Mouse (Mus musculus): ENCODE measurements around the gene Boc. TPM values are rescaled to one million over a fixed set of nuclear protein-coding genes. Genes with fewer than 3 reads are reported as not detected.

Gene Boc
- polyA plus RNA-seq, 3 experiments from 2014 or later: 0.20 to 0.42 (median 0.41) TPM

DNA sequence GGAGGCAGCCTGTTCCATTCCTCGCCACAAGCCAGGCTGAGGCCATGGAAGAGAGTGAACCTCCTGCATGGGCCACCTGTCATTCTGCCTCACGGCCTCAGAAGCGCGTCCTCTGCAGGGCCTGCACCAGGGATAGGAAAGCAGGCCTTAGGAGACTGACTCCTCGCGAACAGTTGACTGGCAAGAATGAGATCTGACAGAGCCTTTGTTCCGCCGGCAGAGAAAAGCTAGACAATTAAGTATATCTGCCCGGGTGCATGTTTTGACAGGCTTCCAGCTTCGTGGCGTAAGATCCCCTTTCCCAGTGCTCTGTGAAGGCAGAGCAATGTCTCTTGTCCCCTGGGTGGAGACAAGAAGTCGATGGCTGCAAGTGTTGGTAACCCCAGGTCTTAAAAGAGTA lies 32.0 kb downstream of the Boc start:
- ATAC-seq: no peak

DNA sequence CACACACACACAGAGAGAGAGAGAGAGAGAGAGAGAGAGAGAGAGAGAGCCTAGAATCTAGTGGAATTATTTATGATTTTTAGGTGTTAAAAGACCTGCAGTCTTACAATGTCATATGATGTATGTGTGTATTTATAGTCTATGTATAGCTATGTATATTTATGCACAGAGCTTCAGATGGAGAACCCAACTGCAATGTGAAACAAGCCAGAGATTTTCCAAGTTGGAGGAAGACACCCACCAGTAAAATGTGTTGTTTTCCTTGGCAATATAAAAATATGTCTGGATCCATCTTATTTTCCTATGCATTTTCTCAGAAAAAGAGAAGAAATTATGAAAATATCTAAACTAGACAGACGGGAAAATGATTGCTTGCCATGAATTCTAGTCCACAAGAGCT lies 32.7 kb downstream of the Boc start:
- ATAC-seq: no peak

DNA sequence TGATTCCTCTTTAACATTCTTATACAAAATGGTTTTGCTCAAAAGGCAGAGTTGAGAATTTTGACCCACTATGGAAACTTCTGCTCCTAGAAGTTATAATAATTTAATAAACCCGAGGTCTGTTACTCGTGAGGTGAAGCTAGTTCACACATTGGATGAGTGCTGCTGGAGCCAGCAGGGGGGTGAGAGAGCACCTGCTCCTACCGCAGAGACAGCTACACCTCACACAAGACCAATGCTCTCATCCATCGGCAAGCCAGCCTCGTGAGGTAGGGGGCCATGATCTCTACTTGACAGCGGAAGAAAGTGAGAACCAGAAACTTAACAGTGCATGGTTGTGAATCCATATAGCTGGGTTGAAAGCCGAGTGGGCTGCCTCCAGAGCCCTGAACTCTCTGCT lies 35.1 kb downstream of the Boc start:
- no peak for ATAC-seq

DNA sequence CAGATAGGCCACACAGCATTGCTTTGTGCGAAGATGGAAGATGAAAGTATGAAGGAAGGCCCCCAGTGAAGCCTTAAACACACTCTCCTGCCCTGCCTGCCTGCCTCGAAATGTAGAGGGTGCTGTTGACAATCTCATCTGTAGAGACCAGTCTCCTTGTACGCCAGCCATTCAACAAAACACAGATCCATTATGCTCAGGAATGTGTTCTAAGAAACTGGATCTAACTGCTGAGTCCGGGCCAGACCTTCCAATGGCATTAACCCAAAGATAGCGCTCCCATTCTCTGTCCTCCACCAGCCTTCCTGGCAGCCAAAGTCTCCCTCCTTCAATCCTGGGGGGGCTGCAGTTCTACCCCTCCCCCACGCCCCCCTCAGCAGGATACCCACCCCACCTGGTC lies 42.2 kb downstream of the Boc start:
- ATAC-seq: no peak

DNA sequence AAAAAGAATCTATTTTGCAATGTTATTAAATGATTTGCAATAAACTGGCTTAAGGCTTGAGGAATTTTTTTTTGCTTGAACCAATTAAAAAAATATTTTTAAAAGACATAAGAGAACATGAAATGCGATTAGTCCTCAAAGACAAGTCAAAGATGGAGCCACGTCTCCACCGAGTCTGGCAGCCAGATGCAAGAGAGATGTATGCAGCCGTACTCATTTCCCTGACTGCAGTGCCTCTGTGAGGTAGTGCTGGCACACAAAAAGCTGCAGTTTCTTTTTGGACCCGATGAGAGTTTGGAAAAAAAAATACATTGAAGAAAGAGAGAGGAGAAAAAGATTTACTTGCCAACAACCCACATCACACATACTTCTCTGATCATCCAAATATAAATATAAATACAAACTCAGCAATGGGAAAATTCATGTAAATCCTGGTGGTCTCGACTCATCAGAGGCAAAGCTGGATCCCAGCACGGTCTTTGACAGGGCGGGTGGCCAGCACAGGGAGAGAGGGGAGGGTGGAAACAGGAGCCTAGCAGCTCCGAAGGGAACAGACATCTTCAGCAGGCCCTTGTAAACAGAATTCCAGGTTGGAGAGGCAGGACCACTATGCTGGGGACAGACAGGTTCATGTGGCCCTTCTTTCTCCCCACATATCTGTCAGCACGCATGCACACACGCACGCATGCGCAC lies 48.0 kb downstream of the Boc start:
- no peak for ATAC-seq

DNA sequence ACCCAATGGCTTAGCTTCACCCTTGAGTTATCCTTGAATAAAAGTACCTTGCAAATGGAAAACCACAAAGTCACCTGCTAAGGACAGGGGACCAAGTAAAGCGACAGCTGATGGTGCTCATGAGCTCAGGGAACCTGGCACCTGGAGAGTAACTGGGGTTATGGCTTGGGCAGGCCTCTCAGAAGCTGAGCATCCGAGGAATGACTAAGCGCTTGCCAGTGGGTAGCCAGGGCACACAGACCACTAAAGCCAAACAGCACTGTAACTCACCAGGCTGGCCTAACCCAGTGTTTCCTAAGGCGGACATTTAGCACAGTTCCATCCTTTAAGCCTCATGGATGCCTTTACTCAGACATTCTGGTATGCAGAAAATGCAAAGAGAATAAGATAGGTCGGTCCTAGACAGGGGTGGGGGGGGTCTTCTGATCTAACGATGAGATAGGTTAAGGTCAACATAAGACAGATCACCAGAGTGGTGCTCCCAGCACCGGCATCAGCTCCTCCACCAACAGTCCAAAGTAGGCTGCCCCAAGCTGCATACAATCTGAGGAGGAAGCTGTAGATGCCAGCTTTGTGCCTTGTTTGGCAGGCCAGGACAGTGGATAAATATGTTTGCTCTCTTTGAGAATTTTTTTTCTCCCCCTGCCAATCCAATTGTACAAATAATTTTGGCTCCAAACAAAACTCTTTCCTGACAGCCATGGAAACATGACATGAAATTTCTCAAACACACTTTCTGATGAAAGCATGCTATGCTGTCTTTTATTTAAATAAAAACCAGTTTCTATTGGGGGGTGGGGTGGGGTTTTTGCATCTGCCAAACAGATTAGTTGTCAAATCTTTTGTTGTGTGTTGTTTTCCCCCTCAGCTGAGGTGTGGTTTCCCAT lies 49.0 kb downstream of the Boc start:
- no peak for ATAC-seq

DNA sequence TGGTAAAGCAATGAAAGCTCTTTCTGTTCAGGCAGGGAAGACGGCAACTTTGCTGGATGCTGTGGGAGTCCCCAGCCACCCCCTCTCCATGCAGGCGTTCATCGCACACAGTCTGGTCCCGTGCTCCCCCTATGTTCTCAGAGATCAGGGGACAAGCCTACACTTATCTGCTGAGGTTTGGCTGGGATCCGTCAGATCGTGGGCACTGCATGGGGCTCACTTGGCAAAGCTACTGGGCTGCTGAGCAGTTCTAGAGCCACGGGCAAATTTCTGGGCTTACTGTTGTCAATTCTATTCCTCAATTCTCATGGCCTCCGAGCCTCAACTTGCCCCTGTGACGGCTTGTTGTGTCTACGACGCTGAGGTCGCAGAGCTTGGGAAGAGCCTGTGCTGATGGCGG lies 49.9 kb downstream of the Boc start:
- no peak for ATAC-seq

DNA sequence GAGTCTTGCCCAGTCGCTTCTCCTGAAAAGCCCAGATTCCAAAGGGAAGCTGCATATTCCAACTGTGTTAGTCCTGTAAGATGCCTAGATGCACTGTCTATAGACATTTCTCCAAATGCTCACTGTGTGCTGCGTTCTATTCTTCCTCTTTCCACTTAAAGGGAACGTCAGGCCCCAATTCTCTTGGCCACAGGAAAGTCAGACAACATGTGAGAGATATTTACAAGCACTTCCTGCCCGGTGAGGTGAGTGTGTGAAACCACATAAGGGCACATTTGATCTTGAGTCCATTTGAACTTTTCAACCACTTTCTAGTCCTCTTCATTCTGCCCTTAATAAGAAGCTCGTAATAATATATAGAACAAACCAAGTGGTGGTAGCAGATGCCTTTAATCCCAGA lies 50.7 kb downstream of the Boc start:
- no peak for ATAC-seq

DNA sequence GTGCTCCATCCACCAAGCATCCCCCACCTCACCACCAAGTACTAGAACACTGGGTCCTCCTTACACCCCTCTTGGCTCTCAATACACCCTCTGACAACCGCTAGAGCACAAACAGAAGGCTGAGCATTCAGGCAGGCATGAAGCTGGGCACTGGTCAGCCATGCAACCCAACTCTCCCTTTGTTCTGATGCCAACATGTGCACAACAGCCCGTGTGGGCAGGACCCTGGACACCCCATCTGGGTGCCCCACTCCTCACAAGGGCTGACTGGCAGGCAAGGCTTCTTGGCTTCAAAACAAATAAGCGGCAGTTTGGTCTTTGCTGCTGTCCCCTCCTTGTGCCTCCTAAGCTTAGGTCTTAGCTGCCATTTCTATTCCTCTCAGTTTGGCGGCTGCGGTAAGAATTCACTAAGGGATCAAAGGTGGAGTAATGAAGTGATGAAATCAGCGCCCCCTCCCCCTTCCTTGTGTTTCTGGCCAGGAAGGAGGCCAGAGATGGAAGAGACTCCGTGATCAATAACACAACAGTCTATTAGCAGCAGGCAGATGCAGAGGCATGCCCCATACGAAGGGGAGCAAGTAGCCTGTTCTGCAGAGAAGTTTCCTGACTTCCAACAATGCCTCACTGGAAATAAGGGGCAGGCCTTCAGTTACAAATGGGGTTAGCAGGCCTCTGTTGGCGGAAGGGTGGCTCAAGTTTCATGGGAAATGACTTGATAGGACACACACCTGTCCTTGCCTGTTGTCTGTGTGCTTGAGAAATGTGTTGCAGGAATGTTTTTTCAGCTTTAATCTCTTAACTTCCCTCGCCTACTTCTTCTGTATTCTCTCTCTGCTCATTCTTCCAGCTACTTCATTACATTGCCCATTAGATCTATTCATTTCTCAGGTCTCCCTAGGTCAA lies 51.4 kb downstream of the Boc start:
- ATAC-seq: no peak

DNA sequence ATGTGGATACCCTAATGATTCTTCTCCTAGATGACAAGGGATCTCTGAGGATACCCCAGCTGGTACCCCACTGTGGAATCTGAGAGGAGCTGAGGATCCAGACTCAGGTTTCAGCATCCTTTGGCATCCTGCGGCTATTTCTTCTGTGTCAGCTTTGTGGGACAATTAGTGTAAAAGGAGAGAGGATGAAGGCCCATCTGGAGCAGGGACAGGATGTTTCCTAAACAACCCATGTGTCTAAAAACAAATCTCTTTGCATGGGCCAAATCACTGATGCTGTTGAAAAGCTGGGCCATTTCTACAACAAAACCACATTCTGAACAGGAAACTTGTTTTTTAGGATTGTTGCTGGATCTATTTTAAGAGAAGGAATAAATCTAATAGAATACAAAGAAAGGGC lies 53.5 kb downstream of the Boc start:
- ATAC-seq: no peak

DNA sequence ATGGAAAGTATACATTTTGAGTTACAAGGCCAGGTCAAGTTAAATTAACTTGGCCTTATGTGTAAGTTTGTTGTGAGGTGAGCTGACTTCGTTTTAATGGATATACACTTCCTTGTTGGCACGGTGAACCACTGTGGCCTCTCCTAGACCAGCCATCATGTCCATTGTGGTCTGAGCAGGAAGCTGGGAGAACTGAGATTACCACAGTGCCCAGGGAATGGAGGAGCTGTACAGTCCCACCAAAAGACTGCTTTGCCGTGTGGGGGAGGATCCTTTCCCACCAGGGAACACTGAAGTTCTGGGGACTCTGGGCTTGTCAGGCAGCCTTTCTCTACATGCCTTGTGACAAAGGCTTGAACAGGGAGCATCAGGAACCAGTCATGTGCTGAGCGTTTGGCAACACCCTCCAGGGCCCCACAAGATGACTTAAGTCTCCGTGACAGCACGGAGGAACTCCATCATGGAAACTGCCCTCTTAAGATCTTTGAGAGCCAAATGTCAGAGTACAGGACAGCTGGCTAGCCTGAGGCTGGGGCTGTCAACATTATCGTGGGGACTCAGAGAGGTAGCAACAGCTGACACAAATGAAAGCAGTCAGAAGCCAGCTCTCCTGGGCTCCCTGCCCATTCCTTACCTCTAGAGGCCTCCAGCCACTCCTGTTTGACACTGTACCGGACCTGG lies 55.7 kb downstream of the Boc start:
- no peak for ATAC-seq

DNA sequence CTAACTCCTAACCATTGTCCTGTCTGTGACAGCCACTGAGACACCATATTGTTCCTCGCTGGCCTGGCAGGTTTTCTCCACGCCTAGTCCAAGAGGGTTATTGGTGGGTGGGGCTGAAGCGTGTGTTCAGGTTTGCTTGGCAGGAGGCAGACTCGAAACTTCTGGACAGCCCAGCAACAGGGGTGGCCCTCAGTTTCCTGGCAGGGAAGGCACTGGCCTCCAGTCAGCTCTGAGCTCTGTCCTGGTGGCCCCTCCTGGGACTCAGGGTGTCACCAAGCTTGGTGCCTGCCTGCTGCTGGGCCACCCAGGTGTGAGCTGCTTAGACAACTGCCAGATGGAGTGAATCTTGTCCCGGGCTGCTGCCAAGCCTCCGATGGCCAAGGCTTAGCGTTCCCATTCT lies 56.4 kb downstream of the Boc start:
- ATAC-seq: no peak

DNA sequence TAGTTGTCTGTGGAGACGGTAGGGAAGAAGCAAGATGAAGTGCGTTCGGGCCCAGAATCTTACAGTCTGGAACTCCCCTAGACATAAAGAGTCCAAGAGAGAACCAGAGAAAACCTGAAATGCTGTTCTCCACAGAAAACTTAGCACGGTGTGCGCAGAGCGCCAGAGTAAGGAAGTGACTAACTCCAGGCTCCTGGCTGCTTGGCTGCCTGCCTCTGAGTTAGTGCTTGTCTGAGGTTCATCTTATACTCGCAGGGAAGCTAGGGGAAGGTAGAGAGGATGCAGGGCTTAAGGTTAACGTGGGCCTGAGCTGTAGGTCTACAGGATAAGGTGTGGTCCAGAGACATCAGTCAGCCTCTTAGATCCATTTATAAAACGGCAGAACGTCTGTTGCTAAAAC lies 56.9 kb downstream of the Boc start:
- no peak for ATAC-seq

DNA sequence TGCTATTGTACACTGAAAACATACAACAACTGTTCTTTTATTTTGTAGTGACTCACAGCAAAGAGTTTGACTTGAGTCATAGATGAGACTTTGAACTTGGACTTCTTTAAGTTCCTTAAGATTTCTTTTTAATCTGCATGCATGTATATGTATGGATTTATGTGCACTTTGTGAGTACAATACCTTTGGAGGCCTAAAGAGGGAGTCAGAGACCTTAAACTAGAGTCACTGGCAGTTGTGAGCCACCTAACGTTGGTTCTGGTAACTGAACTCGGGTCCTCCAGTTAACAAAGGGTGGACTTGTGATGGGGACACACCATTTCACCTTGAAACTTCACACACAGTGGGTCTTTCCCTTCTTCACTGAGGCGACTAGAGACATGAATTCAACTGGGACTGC lies 60.2 kb downstream of the Boc start:
- ATAC-seq: no peak

DNA sequence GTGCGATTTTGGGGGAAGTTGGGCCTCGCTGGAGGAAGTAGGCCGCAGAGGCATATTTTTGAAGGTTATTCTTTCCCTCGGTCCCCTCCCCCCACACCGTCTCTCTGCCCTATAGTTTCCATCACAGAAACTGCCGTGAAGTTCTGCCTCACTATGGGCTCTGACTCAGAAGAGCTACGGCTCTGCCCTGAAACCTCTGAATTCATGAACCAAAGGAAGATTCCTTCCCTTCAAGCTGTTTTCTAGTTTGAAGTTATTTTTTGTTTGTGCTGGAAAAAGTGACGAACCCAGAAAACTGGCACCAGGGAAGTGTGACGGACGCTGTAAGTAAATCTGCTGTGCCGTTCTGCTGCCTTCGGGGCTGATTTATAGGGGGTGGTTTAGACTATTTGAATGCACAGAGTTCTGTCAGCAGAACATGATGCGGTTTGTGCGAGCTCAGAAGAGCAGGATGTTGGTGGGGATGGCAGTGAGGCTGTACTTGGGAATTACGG lies 61.7 kb downstream of the Boc start:
- ATAC-seq: peak; percentile 66

DNA sequence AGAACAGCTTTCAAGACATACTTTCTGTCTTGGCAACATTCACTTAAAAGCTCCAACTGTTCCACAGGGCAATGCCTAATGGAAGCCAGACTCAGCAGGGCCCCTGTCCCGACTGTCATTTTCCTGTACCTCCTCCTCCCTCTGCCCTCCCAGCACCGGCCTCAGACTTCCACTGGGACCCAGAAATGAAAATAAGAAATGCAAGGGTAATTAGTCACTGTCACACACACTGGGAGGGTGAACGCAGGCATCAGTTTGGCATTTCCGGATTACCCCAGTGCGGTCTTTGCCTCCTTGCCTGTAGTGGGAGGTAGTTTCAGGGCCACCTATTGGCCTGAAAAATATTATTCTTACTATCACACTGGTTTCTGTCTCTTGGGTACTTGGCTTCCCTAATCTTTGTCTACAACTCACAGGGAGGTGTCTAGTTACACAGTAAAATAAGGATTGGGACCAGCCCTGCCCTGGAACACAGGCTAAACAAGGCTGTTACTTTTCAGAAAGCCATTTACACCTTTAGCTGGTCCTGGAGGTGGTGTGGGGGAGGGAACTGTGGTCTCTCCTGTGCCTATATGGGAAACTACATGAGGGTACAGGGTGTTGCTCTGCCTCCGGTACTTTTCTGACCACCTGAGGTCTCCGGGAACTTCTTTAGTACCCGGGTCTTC lies 64.1 kb downstream of the Boc start:
- ATAC-seq: peak; percentile 47

DNA sequence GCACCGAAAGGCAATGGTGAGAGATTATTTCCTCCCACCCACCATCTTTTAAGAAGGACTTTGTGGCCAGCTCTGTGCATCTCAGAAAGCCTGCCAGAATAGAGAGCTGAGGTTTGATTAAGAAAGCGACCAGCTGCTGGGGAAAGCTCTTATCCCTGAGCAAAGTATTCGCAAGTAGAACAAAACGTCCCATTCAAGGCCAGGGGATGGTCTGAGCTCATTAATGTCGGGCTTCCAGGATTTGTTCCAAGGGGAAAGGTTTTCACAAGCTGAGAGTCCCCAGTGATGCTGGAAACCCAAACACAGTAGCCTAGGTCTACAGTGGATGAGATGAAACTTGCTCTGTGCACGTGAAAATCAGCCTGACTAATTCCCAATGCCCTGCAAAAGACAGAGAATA lies 64.8 kb downstream of the Boc start:
- ATAC-seq: no peak

DNA sequence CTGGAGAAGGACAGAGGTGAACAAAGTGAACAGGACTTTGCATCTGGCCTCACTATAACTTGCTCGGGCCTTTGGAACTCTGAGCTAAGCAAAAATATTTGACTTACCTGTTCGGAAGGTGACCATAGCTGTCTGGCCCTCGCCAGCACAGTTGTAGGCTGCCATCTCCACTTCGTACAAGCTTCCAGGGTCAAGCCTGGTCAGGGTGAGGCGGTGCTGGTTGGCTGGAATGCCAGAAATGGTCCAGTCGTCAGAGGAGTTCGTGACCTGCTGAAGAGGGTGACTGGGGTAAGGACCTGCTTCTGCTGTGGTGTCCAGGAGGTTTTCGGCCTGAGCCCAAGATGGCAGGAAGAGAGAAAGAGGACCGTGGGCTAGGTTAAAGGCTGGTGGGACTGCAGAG lies 66.0 kb downstream of the Boc start:
- no peak for ATAC-seq

DNA sequence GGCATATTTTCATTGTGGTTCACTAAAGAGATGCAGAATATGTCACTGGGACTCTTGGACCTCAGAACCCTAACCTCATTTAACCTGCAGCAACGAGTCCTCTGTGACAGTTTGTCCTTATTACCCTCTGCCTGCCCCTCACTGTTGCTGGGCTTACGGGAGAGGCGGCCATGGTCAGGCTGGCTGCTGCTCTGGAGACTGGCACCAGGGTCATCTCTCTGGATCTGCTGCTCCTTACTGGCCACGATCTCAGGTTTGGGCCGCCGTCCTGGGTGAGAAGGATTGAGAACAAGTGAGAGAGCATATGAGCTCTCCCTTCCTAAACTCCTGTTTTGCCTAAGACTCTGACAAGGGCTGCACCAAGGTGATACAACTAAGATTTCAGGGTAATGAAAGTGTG lies 66.5 kb downstream of the Boc start:
- ATAC-seq: no peak

DNA sequence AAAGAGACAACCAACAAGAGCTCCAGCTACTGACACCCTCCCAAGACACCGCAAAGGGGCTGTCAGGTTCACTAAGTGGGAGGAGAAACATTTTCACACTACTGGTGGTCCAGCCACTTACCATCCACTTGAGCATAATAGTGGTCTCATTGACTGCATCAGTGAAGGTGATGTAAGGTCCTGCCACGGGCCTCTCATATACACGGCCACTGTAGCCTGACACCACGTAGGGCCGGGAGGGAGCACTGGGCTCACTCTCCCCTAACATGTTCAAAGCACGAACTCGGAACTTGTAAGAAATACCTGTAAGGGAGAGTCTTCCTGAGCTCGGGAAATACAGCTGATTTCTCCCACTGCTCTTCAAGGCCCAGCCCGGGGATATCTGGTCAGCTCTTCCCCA lies 67.6 kb downstream of the Boc start:
- ATAC-seq: no peak

DNA sequence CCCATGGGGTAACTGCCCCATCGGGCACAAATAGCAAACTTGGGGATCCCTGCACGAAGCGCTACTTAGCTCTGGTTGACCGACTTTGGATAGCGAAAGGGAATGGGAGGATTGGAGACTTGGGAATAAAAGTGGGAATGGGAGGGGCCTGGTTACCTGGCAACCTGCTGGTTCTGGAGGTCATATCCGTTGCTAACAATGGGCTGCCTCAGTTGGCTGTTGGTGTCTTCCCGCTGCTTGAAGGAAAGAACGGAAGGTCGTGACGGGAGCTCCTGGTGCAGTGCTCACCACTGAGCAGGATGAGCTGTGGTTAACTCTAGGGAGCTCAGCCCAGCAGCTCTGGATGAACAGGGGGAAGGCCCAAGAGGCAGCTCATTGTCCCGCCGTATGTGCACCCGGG lies 71.5 kb downstream of the Boc start:
- no peak for ATAC-seq

DNA sequence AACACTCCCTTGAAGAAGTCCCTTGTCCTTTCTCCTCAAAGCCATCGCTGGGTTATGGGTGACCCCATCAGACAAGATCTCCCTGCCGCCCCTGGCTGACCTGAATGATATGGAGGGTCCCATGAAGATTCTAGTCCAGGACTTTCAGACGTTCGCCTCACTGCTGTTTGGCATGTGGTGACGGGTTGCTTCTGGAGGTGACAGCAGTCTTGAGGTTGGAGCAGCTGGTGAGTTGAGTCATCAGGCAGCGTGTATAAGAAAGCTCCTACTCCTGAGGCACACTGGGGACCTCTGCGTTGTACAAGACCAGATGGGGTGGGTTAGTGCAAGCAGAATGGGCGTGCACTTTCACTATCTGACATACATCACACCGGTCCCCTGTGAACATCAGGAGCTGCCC lies 72.1 kb downstream of the Boc start:
- ATAC-seq: no peak

Data from inflammation-experienced regulatory T-cells, adult 6 months (primary cell).